Mouse (Mus musculus): ENCODE measurements around the gene Limk1. TPM values are rescaled to one million over a fixed set of nuclear protein-coding genes. Genes with fewer than 3 reads are reported as not detected.
A peak's percentile ranks its signal among the peaks of the same experiment; 100 is the strongest.

The Limk1 gene
- total RNA-seq, 2 experiments from 2014 or later = 1.5 to 2.2 TPM

GRCm38 (mm10) chr5:134639269-134639682 is 49.1 kb downstream of the Limk1 start, which contains the start of gene Eif4h:
Eif4h (minus strand) TSS chr5:134639490.
- H3K27ac ChIP-seq = peak within 1 kb of the TSS; percentile 98
- TF ChIP-seq CTCF (IDR thresholded peaks at IDR 0.05) = no peak
- peak within 1 kb of the TSS; percentile 100 for H3K4me3 ChIP-seq
- intact Hi-C loops (cut with DNase I) = loop anchor here (5.0 kb wide), 1 partner anchor 48 kb away; the partner anchor contains the start of gene Limk1
- peak; percentile 98 for DNase-seq

DNA sequence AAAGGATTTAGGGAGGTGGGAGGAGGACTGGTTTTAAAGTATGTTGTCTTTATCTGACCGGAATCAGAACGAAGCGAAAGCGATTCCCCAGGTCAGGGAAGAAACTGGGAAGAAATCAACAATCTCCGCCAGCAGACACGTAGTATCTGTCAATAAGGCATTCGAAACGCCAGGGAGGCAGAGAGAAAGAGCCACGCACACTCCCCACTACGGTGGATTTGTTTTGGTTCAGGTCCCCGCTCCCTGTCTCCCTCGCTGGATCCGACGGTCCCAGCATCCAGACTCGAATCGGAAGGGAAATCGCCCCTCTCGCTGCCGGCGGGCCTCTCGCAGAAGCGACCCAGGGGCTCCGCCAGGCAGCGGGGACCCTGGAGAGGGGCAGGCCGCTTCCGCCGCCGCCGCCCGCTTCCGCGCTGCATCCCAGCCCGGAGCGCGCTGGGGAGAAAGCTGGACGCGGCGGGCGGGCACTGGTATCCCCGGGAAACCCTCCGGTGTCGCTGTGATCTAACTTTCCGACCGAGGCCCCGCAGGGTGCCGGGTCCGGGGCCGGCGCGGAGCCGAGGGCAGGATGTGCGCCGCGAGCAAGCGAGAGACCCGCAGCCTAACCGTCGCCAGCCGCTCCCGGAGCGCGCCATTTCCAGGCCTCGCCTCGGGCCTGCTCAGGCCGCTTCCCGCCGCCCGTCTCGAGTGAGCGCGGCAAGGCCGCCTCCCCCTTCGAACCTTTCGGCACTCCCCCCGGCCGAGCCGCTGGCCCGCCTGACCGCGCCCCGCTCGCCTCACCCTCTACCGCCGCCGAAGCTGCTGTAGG is 49.7 kb downstream of the Limk1 start:
- Histone ChIP-seq H3K4me3 (peak overlapping the region; percentile 100), H3K27ac (peak overlapping the region; percentile 98)
- intact Hi-C loops (cut with DNase I) = loop anchor here (5.0 kb wide), 1 partner anchor 49 kb away; the partner anchor contains the start of gene Limk1
- no peak for TF ChIP-seq CTCF (IDR thresholded peaks at IDR 0.05)
- no peak for DNase-seq

DNA sequence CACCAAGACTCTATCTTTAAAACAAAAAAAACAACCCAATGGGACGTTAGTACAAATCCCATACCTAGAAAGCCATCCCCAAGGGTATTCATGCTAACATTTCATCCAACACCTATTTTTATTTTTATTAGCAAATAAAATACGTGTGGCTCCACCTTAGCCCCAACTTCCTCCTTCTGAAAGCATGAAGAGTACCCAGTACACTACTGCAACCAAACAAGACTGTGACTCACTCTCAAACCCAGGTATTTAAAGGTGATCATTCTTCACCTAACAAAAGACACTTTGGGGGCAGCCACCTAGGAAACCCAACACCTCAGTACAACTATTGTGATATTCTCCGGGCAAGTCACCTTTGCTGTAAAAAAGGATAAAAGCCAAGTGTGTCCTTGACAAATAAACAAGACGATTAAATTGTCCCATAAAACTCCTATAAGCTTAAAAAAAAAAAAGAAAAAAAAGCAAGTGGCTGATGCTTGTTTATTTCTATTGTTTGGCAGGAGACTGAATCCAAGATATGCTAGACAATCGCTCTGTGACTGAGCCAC is 50.5 kb downstream of the Limk1 start:
- Histone ChIP-seq H3K4me3 (peak overlapping the region; percentile 100), H3K27ac (peak overlapping the region; percentile 98)
- DNase-seq = no peak
- intact Hi-C loops (cut with DNase I) = loop anchor here (5.0 kb wide), 1 partner anchor 49 kb away; the partner anchor contains the start of gene Limk1
- no peak for TF ChIP-seq CTCF (IDR thresholded peaks at IDR 0.05)

DNA sequence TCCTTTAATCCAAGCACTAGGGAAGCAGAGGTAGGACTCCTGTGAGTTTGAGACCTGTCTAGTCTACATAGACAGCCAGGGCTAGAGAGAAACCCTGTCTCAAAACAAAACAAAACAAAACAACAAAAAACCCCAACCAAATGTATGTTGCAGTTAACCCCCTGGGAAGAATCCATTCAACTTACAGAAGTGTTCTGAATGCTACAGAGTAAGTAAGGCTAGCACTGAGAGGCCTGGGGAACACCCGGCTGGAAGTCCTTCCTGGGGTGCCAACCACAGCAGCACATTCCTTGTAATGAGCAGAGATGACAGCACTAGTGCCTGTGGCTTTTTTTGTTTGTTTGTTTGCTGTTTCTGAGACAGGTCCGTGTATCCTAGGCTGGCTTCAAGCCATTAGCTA is 55.6 kb downstream of the Limk1 start:
- no peak for TF ChIP-seq CTCF (IDR thresholded peaks at IDR 0.05)
- DNase-seq = no peak
- intact Hi-C loops (cut with DNase I) = no loop called here
- H3K4me3 ChIP-seq = no peak overlapping the region; the same call in 1 of the 2 replicates
- peak overlapping the region; percentile 24; the same call in 1 of the 2 replicates for H3K27ac ChIP-seq

DNA sequence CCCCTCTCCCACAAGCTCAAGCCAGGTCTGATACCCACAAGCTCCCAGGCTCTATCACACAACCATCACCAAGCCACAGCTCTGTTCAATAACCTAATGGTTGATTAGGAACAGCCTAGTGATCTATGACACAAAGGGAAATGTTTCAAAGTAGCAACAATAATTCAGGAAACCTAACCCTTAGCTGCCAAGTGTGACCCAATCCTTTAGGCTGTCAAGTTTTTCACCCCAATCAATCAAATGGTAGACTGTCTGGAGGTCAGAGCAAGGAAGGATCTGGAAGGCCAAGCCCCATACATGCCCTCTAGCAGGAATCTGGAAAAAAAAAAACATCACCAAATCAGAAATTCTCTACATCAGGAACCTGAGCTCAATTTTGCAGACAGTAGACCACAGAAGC is 57.6 kb downstream of the Limk1 start:
- DNase-seq = no peak
- no peak for TF ChIP-seq CTCF (IDR thresholded peaks at IDR 0.05)
- Histone ChIP-seq H3K27ac (peak overlapping the region; percentile 24; the same call in 1 of the 2 replicates), H3K4me3 (no peak overlapping the region; the same call in 1 of the 2 replicates)
- intact Hi-C loops (cut with DNase I) = no loop called here

- no peak for TF ChIP-seq CTCF (IDR thresholded peaks at IDR 0.05)
- no peak for DNase-seq
- intact Hi-C loops (cut with DNase I) = no loop called here
- Histone ChIP-seq H3K4me3 (no peak overlapping the region), H3K27ac (peak overlapping the region; percentile 56; the same call in 1 of the 2 replicates)
Measured at GRCm38 (mm10) chr5:134629508-134629907, 58.9 kb downstream of the Limk1 start.

GRCm38 (mm10) chr5:134622069-134622468 is 66.3 kb downstream of the Limk1 start:
- Histone ChIP-seq H3K27ac (no peak overlapping the region), H3K4me3 (no peak overlapping the region)
- no peak for TF ChIP-seq CTCF (IDR thresholded peaks at IDR 0.05)
- no peak for DNase-seq
- intact Hi-C loops (cut with DNase I) = no loop called here

GRCm38 (mm10) chr5:134621099-134621640 is 67.2 kb downstream of the Limk1 start:
- TF ChIP-seq CTCF (IDR thresholded peaks at IDR 0.05) = no peak
- no peak overlapping the region for H3K27ac ChIP-seq
- no peak for DNase-seq
- intact Hi-C loops (cut with DNase I) = no loop called here
- H3K4me3 ChIP-seq = no peak overlapping the region

DNA sequence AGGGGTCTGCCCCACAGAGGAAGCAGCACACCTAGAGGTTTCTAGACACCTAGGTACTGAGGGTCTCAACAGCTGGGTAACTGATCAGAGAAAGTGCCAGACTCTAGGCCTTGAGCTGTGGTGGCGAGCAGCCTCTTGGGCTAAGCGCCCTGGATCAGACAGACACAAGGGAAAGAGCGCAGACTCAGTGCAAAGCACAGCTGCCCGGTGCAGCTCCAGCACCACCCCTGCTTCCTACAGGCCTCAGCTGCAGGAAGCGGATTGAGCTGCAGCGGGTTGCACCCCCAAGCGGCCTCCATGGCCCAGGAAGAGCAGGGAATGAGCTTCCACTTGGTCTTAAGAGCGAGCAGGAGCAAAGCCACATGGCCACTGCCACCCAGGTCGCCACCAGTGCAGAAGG is 67.9 kb downstream of the Limk1 start:
- DNase-seq = no peak
- intact Hi-C loops (cut with DNase I) = no loop called here
- Histone ChIP-seq H3K27ac (no peak overlapping the region), H3K4me3 (no peak overlapping the region)
- no peak for TF ChIP-seq CTCF (IDR thresholded peaks at IDR 0.05)

GRCm38 (mm10) chr5:134617071-134617470 is 71.3 kb downstream of the Limk1 start:
- DNase-seq = peak; percentile 76
- Histone ChIP-seq H3K27ac (no peak overlapping the region), H3K4me3 (no peak overlapping the region)
- peak; percentile 95 for TF ChIP-seq CTCF (IDR thresholded peaks at IDR 0.05)
- intact Hi-C loops (cut with DNase I) = loop anchor here (2.0 to 10.0 kb wide), 3 partner anchors 110 to 242 kb away; no protein-coding TSS in a partner anchor

GRCm38 (mm10) chr5:134615780-134616179 is 72.6 kb downstream of the Limk1 start:
- intact Hi-C loops (cut with DNase I) = loop anchor here (2.0 to 10.0 kb wide), 3 partner anchors 109 to 241 kb away; no protein-coding TSS in a partner anchor

DNA sequence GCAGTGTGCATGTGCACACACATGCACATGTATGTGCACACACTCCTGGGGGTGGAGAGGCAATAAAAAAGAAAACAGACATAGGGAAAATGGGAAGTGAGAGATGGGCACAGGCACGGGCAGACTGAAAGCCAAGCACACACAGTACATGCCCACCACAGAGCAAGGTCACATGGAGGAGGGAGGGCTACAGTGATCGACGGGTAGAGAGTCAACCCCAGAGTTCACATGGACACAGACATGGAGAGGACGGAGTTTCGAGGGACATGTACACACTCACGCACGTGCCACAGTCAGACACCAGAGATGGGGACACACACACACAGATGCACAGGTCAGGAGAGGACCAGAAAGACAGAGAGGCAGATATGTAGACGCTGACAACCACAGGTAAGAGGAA is 73.0 kb downstream of the Limk1 start:
- Histone ChIP-seq H3K27ac (no peak overlapping the region), H3K4me3 (no peak overlapping the region)
- intact Hi-C loops (cut with DNase I) = loop anchor here (5.0 to 10.0 kb wide), 2 partner anchors 123 to 241 kb away; no protein-coding TSS in a partner anchor
- no peak for TF ChIP-seq CTCF (IDR thresholded peaks at IDR 0.05)
- DNase-seq = no peak

More at GRCm38 (mm10) chr5:134615780-134616179, 72.6 kb downstream of the Limk1 start:
- no peak overlapping the region for H3K4me3 ChIP-seq
- DNase-seq = no peak
- TF ChIP-seq CTCF (IDR thresholded peaks at IDR 0.05) = no peak
- no peak overlapping the region for H3K27ac ChIP-seq

All from gastrocnemius, adult 2 months (tissue).